ENCODE assay signal across 8 mouse cellular contexts in genomic region chr11:3153666-3154397, GRCm38 (mm10). TPM values are rescaled to one million over a fixed set of nuclear protein-coding genes. Genes with fewer than 3 reads are reported as not detected.
DNase-seq lines count a peak whose midpoint lies in the region; ATAC-seq and TF ChIP-seq lines count a peak whose summit lies in the region.
"Not testable (repeated sequence)": the region's sequence is repeated elsewhere in the genome, so short reads cannot be mapped to it uniquely, and the experiment has no call there.

No protein-coding gene starts in this region.

- not testable (repeated sequence) for H3K4me2 ChIP-seq in embryonic facial prominence, embryonic 14.5 days (ENCODE audit: low read depth, low read length); intestine, postnatal 0 days (replicated peaks; ENCODE audit: low read depth)

- not testable (repeated sequence) for H3K4me3 ChIP-seq in embryonic facial prominence, embryonic 14.5 days (ENCODE audit: low read depth, low read length); intestine, postnatal 0 days (ENCODE audit: low read depth, low read length)

- not testable (repeated sequence) for TF ChIP-seq CTCF in intestine, postnatal 0 days (IDR thresholded peaks at IDR 0.05; ENCODE audit: low read depth)

- peak; percentile 92 for DNase-seq in adipocyte (ENCODE audit: low spot score)
- DNase-seq in embryonic facial prominence, embryonic 14.5 days (ENCODE audit: low spot score), result peak; percentile 27
- peak; percentile 75 to 76 for DNase-seq in heart, adult 18-20 months
- peak; percentile 63 to 84 for DNase-seq in left cerebral cortex, postnatal 14 days (ENCODE audit: low spot score in 2 of 2)
- peak; percentile 70 to 82 for DNase-seq in lung, postnatal 4 days
- peak; percentile 63 for DNase-seq in right cerebral cortex, postnatal 25 days
- peak; percentile 76 for DNase-seq in urinary bladder, postnatal 25 days (ENCODE audit: low spot score)

- H3K27ac ChIP-seq in embryonic facial prominence, embryonic 14.5 days (replicated peaks; ENCODE audit: low read depth, low read length); intestine, postnatal 0 days (ENCODE audit: low read depth, low read length): not testable (repeated sequence)

- H3K9me3 ChIP-seq in embryonic facial prominence, embryonic 14.5 days (ENCODE audit: control insufficient read depth, low read length), result peaks cover 13% of the 10 kb centered on the region
- not testable (repeated sequence) for H3K9me3 ChIP-seq in intestine, postnatal 0 days (ENCODE audit: control insufficient read depth)

- not testable (repeated sequence) for H3K36me3 ChIP-seq in embryonic facial prominence, embryonic 14.5 days (ENCODE audit: control insufficient read depth, insufficient read depth, low read length)
- H3K36me3 ChIP-seq in intestine, postnatal 0 days (ENCODE audit: control insufficient read depth, insufficient read depth), result peaks cover 10% of the 10 kb centered on the region

- not testable (repeated sequence) for H3K27me3 ChIP-seq in embryonic facial prominence, embryonic 14.5 days (replicated peaks; ENCODE audit: control insufficient read depth, insufficient read depth, low read length); intestine, postnatal 0 days (replicated peaks; ENCODE audit: control insufficient read depth, insufficient read depth, low read length)

- WGBS in embryonic facial prominence, embryonic 14.5 days, result 72% methylated on average over 1 of the region's 1 CpGs
- 78% methylated on average over 1 of the region's 1 CpGs for WGBS in intestine, postnatal 0 days

- ATAC-seq in embryonic facial prominence, embryonic 14.5 days (ENCODE audit: low read depth), result peak; percentile 45
- ATAC-seq in intestine, postnatal 0 days, result peak; percentile 63

- H3K9ac ChIP-seq in embryonic facial prominence, embryonic 14.5 days (ENCODE audit: low read depth, low read length); intestine, postnatal 0 days (ENCODE audit: low read depth, low read length): not testable (repeated sequence)

- intact Hi-C loops in left cerebral cortex, postnatal 14 days (cut with DNase I), result not testable (repeated sequence)

- not testable (repeated sequence) for H3K4me1 ChIP-seq in embryonic facial prominence, embryonic 14.5 days (ENCODE audit: control insufficient read depth, insufficient read depth, low read length); intestine, postnatal 0 days (replicated peaks; ENCODE audit: control insufficient read depth, insufficient read depth, low read length)

RNA-seq across cellular contexts. Expression of gene Sfi1, which starts 39.4 kb away (rescaled TPM):
- polyA plus RNA-seq in embryonic facial prominence, embryonic 14.5 days (2014; fragmentation: Nextera tagmentation; extraction: Ambion mirVana), result 9.8 and 9.9 TPM in 2 replicates
- 10 to 100 TPM; 17.3 to 20.5 TPM for total RNA-seq in heart, adult 18-20 months (2021)
- polyA plus RNA-seq in intestine, postnatal 0 days (2015; fragmentation: Nextera tagmentation; extraction: Ambion mirVana), result 4.0 and 5.4 TPM in 2 replicates
- 10 to 100 TPM; 43.2 to 49.5 TPM for total RNA-seq in left cerebral cortex, postnatal 14 days (2021)

RNA-seq across cellular contexts. Expression of gene Eif4enif1, which starts 48.4 kb away (rescaled TPM):
- 38.8 and 44.6 TPM in 2 replicates for polyA plus RNA-seq in embryonic facial prominence, embryonic 14.5 days (2014; fragmentation: Nextera tagmentation; extraction: Ambion mirVana)
- 10 to 100 TPM; 40.5 to 42.1 TPM for total RNA-seq in heart, adult 18-20 months (2021)
- polyA plus RNA-seq in intestine, postnatal 0 days (2015; fragmentation: Nextera tagmentation; extraction: Ambion mirVana), result 14.3 and 14.8 TPM in 2 replicates
- 10 to 100 TPM; 59.0 to 67.2 TPM for total RNA-seq in left cerebral cortex, postnatal 14 days (2021)

Comparison
In these comparisons a context has a peak if more than half of its experiments do, and no peak if none do; other contexts are left out.
1. DNase-seq: peak in every context shown above with its lines; median percentile 92 in adipocyte; 76 in lung, postnatal 4 days; 76 in urinary bladder, postnatal 25 days; 76 in heart, adult 18-20 months; 74 in left cerebral cortex, postnatal 14 days; 63 in right cerebral cortex, postnatal 25 days; 27 in embryonic facial prominence, embryonic 14.5 days.